Mouse (Mus musculus): ENCODE results near the gene Gtf2ird1.
A peak's percentile ranks its signal among the peaks of the same experiment; 100 is the strongest.

The Gtf2ird1 gene

DNA sequence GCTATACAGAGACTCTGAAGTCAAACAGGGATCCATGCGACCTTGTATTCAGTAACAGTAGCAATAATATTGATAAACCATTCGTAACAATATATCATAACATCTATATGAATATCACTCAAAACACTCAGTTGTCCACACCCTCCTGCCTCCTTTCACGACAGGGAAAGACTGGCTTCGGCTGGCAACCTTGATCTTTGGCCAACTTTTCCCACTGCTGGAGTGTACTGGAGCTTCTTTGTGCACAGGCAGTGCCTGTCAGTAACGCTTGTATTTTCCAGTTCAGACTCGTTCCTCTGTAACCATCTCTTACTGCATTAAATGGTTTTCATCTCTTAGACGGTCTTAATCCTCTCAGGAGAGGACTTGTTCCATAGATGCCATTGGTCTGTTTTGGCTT is 139.8 kb downstream of the Gtf2ird1 start:
- ATAC-seq (ENCODE audit: insufficient number of reproducible peaks, low FRiP score, low TSS enrichment) = no peak

GRCm38 (mm10) chr5:134315623-134316350 is 140.7 kb downstream of the Gtf2ird1 start:
- ATAC-seq (ENCODE audit: insufficient number of reproducible peaks, low FRiP score, low TSS enrichment) = no peak

DNA sequence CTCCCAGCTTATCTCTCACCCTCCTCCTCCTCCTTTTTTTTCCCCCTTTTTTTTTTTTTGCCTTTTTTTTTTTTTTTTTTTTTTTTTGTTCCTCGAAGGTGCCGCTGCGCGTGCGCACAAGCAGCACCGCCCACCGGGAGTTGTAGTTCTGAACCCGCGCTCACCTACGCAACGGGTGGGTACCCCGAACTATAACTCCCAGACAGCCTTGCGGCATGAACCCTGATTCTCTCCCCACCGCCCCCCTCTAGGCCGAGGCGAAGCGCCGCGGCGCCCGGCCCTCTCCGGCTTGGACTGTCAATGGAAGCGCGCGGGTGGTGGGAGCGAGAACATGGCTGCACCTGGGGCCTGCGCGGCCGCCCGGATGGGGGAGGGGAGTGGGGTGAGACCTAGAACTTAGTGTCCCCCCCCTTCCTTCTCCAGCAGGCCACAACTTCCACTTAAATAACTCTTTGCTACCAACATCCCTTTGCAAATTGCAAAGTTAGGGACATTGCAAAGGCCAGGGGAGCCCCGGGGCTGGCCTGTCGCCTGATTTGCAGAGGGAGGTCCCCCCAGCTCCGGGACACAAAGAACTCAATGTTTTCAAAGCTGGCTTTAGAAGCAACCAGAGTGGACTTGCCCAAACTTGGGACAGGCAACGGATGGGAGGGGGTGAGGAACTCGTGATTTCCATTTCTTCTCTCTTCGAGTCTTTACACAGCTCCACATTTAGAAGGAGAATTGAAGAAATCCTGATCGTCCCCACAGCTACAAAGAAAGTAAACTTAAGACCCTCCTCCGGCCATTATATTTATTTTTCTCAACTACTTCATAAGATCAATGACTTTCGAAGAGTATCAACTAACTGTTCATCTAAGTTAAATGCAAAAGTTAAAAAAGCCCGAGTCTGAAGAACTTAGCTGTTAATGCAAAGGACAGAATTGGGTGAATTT is 141.6 kb downstream of the Gtf2ird1 start, which contains the start of gene Gtf2i:
Gtf2i (minus strand) TSS at position 73 of the 935 bp plus-strand sequence.
- ATAC-seq (ENCODE audit: insufficient number of reproducible peaks, low FRiP score, low TSS enrichment) = peak; percentile 93

- peak; percentile 24; the same call in 1 of the 2 replicates for ATAC-seq (ENCODE audit: insufficient number of reproducible peaks, low FRiP score, low TSS enrichment)
Observed at GRCm38 (mm10) chr5:134314068-134314674, 142.3 kb downstream of the Gtf2ird1 start.

DNA sequence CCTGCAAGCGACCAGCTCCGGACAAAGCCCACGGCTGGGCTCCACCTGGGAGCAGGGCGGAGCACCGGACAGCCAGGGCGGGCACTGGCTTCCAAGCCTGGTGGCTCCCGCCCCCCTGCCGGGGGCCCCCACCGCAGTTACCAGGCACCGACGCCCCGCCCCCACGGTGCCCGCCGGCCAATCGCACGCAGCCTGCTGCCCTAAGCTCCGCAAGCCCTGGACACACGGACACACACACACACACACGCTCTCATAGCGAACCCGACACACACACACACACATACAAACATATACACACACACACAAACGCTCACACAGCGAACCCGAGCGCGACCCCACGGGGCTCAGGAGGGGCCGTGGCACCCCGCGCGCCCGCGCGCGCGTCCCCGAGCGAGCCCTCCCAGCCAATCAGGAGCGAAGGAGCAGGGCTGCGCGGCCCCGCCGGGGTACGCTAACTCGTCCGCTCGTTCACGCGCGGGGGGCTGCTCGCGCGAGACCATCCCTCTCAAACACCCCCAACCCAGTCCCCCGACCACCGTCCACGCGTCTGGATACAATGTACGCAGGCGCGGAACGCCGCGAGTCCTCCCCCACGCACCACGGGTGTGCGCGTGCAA is 143.0 kb downstream of the Gtf2ird1 start:
- ATAC-seq (ENCODE audit: insufficient number of reproducible peaks, low FRiP score, low TSS enrichment) = peak; percentile 68

DNA sequence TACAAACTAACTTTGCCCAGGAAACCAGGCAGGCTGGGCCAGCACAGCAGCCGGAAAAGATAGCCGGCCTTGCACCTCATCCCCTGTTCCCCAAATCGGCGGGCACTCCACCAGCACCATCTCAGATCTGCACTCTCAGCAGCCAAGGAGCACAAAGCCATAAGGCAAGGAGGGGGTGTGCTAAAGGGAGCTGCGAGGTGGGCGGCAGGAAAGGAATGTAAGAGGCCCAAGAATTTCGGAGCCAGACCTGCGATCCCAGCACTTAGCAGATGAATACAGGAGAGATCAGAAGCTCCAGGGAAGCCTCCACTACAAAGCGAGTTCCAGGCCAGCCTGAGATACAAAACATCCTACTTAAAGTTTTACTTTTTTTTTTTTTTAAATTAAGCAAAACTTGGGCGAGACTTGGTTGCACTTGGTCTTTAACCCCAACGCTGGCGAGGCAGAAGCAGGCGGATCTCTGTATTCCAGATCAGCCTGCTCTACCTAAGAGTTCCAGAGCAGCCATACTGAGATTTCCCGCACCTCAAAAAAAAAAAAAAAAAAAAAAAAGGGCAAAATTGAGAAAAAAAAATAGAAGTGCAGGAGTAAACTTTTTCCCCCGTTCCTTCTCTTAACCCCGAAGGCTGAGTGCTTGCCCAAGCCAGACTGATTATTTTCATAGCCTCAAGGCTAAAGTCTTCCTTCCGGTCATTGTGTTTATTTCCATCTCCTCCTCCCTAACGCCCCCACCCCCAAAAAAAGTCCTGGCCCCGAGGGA is 143.6 kb downstream of the Gtf2ird1 start:
- no peak for ATAC-seq (ENCODE audit: insufficient number of reproducible peaks, low FRiP score, low TSS enrichment)

DNA sequence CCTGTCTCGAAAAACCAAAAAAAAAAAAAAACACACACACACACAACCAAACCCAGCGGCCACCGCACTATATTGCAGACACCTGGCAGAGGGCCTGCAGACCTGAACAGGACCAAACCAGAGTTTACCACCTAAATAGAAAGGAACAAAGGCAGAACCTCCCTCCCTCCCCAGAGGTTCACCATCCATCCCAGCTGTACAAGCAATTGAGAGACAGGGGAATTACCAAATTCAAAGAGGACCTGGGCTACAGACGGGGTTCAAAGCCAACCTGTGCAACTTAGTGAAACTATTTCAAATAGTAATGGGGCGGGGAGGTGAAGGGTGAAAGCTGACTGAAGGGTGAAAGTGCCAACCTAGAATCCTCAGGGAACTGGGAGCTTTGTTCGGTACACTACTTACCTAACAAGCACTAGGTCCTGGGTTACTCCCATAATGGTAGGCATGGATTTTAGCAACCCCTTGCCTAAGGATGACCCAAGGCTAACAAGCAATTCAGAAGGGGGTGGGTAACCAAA is 144.6 kb downstream of the Gtf2ird1 start:
- ATAC-seq (ENCODE audit: insufficient number of reproducible peaks, low FRiP score, low TSS enrichment) = no peak

DNA sequence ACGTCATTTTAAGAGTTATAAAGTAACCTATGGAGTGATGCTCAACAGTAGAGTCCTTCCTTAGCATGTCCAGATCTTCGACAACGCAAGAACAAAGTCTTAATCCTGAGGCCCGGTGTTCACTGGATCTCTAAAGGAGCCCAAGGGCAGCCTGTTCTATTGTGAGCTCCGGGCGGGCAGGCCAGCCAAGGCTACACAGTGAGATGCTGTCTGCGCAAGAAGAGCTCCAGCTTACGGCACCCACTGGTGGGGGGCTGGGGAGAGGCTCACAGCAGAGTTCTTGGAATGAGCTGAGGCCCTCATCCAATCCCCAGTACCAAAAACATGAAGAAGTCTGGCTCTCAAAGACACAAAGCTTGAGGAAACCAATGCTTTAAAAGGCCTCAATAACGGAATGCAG is 146.3 kb downstream of the Gtf2ird1 start:
- ATAC-seq (ENCODE audit: insufficient number of reproducible peaks, low FRiP score, low TSS enrichment) = no peak

DNA sequence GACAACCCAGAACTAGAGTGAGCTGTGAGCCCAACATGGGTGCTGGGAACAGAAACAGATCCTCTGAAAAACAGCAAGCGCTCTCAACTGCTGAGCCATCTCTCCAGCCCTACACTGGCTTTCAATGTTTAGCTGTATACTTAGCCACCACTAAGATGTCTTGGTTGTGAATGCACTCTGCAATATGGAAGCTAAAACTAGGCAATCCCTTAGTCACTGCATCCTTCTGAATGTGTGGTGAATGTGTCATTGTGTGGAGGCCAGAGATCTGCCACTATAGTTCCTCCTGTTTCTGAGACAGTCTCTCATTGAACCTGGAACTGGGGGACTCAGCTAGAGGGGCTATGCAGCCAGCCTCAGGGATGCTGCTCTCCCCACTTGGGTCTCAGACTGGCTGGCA is 147.2 kb downstream of the Gtf2ird1 start:
- ATAC-seq (ENCODE audit: insufficient number of reproducible peaks, low FRiP score, low TSS enrichment) = no peak
